Mouse (Mus musculus) inflammation-experienced regulatory T-cells, adult 6 months (primary cell): ENCODE measurements around the gene Hip1r. TPM values are rescaled to one million over a fixed set of nuclear protein-coding genes. Genes with fewer than 3 reads are reported as not detected.

Source experiments
- ATAC-seq: one replicate; pipeline ENCODE4 v1.8.0; 2017
- polyA plus RNA-seq, 3 experiments: library from polyadenylated mRNA; unstranded; fragments of 100-300 nt; shearing (Covaris generic); gene quantifications; one replicate each; pipeline ENCODE4 v1.2.1; 2017

The Hip1r gene
- polyA plus RNA-seq, 3 experiments from 2014 or later = 5.9 to 20.1 (median 14.8) TPM

DNA sequence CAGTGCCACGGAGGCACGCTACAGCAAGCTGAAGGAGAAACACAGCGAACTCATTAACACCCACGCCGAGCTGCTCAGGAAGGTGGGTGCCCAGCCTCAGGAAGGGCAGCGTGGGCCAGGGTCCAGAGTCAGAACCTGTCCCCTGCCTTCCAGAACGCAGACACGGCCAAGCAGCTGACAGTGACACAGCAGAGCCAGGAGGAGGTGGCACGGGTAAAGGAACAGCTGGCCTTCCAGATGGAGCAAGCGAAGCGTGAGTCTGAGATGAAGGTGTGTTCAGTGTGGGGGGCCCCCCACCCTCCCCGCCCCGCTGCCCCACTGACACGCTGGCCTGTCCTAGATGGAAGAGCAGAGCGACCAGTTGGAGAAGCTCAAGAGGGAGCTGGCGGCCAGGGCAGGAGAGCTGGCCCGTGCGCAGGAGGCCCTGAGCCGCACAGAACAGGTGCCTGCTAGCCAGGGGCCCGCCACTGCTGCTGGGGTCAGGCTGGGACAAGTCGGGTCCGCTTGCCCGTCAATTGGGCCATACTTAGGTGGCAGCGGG, 23.9 kb downstream of the Hip1r start:
- no peak for ATAC-seq

DNA sequence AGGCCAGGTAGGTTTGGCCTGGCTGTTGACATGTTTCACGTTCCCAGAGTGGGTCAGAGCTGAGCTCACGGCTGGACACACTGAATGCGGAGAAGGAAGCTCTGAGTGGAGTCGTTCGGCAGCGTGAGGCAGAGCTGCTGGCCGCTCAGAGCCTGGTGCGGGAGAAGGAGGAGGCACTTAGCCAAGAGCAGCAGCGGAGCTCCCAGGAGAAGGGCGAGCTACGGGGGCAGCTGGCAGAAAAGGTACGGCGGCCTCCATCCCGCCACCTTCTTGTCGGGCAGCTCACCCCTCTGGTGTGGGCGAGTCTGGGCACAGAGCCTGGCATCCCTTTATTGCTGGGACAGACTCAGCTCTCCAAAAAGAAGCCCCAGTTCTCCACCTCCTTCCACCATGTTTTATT, 24.4 kb downstream of the Hip1r start:
- ATAC-seq = no peak

DNA sequence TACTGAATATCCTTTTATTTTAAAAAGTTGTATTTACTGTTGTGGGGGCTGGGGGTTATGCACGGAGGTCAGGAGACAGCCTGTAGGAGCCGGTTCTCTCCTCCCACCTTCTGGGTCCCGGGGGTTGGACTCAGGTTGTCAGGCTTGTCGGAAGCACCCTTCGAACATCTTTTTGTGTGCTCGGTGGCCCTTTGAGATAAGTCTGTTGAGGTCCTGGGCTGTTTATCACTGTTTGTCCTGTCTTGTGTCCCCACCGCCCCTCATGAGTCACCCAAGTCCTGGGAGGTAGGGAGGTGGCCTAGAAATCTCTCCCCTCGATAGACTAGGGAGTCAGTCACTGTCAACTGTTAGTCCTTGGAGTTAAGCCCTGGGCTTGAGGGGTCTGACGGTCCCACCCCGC, 24.9 kb downstream of the Hip1r start:
- ATAC-seq = no peak

GRCm38 (mm10) chr5:124000824-124001223, 27.4 kb downstream of the Hip1r start:
- peak; percentile 76 for ATAC-seq

DNA sequence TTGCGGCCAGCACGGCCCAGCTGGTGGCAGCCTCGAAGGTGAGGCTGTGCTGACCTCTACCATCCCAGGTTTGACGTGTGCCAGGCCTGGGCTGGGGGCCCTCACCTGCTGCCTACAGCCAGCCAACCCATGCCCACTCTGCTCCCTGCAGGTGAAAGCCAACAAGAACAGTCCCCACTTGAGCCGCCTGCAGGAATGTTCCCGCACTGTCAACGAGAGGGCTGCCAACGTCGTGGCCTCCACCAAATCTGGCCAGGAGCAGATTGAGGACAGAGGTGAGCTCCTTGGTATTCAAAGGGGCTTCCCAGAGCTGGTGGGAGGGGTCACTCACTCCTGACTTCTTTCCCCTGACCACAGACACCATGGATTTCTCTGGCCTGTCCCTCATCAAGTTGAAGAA, 27.8 kb downstream of the Hip1r start:
- ATAC-seq = no peak

- ATAC-seq = no peak
These were observed 29.4 kb downstream of the Hip1r start for GRCm38 (mm10) chr5:124002876-124003275.

GRCm38 (mm10) chr5:124003375-124003774, 29.9 kb downstream of the Hip1r start:
- ATAC-seq = no peak

GRCm38 (mm10) chr5:124004356-124005150, 31.1 kb downstream of the Hip1r start:
- no peak for ATAC-seq

DNA sequence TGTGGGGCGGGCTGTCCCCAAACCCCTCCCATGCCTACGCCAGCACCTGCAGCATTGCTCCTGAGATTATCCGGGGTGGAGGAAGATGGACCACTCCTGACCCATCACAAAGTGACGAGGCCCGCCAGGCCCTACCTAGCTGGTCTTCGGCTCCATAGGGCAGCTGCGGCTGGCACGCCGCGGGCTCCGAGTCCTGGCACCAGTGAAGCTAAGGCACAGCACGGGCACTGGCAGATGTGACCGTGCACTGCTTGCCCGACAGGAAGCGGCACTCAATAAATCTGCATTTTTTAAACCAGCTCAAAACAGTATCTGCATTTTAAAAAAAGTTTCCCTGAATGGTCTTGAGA, 31.7 kb downstream of the Hip1r start:
- ATAC-seq = no peak

DNA sequence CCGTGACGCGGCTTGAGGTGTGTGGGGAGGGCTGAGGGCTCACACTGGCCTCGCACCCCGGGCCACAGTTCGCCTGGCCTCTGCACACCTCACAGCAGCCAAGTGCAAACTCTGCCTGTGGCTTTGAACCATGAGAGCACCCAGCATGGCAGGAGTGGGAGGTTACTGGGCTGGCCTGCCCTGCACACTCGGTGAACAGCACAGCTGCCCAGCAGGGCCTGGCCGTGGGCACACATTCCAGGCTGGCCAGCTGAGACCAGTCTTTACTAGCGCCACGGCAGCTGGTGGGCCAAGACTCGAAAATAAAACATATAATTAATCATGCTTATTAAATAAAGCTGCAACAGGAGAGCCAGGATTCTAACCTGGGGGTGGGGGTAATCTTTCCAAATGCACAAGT, 32.2 kb downstream of the Hip1r start:
- ATAC-seq = no peak

GRCm38 (mm10) chr5:124006082-124006873, 32.9 kb downstream of the Hip1r start:
- no peak for ATAC-seq

DNA sequence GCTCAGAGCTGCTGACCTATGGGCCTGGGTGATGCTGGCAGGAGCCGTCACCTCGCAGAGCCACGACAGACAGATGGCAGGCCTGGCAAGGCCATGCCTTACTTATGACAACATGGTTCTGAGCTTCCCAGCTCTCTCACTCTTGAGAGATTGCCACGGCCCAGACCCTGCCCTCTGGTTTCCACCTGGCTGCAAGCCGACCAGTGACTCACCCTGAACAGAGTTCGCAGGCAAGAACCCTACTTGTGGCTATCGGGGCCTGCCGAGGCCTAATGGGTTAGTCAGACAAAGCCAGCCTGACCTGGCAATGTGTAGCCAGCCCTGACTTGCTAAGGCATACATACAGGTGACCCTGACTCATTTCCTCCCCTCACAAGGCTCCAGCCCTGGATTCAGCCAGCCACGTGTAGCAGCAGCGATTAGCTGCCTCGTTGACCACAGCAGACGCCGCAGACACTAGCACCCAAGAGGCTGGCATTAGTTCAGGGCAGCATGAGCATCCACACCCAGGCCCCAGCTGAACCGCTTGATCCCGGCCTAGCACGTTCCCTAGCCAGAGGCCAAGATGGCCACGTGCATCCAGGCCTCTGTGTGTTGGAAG, 33.6 kb downstream of the Hip1r start:
- ATAC-seq = no peak

GRCm38 (mm10) chr5:124010077-124010476, 36.6 kb downstream of the Hip1r start:
- ATAC-seq = no peak

DNA sequence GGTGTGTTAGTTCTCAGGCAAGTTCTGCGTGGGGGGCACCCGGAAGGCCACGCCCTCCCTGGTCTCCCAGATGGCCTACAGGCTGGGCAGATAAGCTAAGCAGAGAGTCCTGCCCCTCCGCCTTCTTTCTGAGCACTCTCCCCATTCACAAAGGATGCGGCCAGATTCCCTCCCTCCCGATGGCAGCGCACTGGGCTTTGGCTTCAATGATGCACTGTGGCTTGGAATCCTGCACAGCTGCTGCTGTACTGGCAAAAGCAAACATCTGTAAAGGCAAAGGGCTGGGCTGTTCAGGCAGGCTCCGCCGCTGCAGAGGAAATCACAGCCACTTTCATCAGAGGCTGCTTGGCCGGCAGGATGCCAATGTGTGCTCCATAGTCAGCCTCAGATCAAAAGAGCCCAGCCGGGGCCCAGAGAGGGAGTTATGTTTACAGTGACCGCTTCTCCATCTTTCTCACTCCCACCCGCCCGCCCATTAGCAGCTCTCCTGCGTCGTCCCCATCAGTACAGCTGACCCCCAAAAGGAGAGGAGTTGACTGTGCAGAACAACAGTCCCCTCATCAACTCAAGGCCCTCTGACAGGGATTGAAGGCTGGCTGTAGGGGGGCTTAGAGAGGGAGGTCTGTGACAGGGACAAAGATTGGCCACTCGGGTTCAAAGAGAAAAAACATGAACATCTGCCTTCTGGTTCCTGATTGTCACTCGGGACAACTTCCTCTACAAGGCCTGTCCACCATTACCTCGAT, 37.7 kb downstream of the Hip1r start:
- no peak for ATAC-seq

DNA sequence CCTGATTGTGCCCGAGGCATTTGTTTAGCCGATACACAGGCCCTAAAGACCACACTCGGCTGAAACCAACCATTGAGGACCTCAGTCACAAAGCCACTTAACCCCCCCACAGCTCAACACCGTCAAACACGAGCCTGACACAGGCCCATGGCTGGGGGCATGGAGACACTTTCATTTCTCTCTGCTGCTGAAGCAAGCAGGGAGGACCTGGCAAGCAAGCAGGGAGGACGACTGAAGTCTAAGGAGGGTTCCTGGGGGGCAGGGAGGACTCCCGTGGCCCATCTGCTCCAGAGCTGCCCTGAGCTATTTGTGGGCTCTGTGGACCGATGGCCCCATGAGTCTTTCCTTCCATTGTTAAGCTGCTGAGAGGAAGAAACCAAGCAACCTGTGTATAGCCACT, 38.5 kb downstream of the Hip1r start:
- no peak for ATAC-seq

GRCm38 (mm10) chr5:124012885-124013284, 39.5 kb downstream of the Hip1r start:
- ATAC-seq = no peak

GRCm38 (mm10) chr5:124013747-124014146, 40.3 kb downstream of the Hip1r start:
- no peak for ATAC-seq

- no peak for ATAC-seq
These were observed 40.8 kb downstream of the Hip1r start for GRCm38 (mm10) chr5:124014180-124014579.

- no peak for ATAC-seq
These were observed 41.4 kb downstream of the Hip1r start for GRCm38 (mm10) chr5:124014791-124015251.

- ATAC-seq = no peak
These were observed 42.3 kb downstream of the Hip1r start for GRCm38 (mm10) chr5:124015727-124016126.

GRCm38 (mm10) chr5:124016291-124016821, 42.9 kb downstream of the Hip1r start:
- ATAC-seq = no peak

- ATAC-seq = no peak
These were observed 44.5 kb downstream of the Hip1r start for GRCm38 (mm10) chr5:124017941-124018340.
